Mouse (Mus musculus) CH12.LX (cell line): ENCODE data around the gene Ddx52. TPM values are rescaled to one million over a fixed set of nuclear protein-coding genes. Genes with fewer than 3 reads are reported as not detected.

Source experiments
- DNase-seq: peaks from one replicate; pipeline ENCODE4 v3.0.0-alpha.2; 2013; ENCODE audit errors: extremely low read depth
- H3K27ac ChIP-seq: 2 replicates; pipeline ENCODE4 v1.5.1; 2012; ENCODE audit warnings: low read depth, mild to moderate bottlenecking, control low read depth, moderate library complexity; ENCODE audit not compliant: insufficient read depth
- H3K27me3 ChIP-seq: replicated peaks from 2 replicates; pipeline ENCODE3; 2012; ENCODE audit warnings: inconsistent platforms
- H3K36me3 ChIP-seq, 2 experiments: replicated peaks in 1 of 2; 2 replicates each; pipeline versions ENCODE3 to v1.6.1; 2012; ENCODE audit warnings: inconsistent platforms in 1 of 2, low read length in 1 of 2, mild to moderate bottlenecking in 1 of 2, mixed read lengths in 1 of 2, moderate library complexity in 1 of 2; ENCODE audit not compliant: control insufficient read depth in 1 of 2, insufficient read depth in 1 of 2
- H3K4me1 ChIP-seq, 2 experiments: 2 replicates each; pipeline ENCODE4 v1.6.1; 2012; ENCODE audit warnings: inconsistent platforms in 1 of 2, moderate library complexity in 1 of 2; ENCODE audit not compliant: insufficient read depth in 2 of 2, control insufficient read depth in 1 of 2
- H3K4me2 ChIP-seq: 2 replicates; pipeline ENCODE4 v1.6.1; 2012; ENCODE audit warnings: low read depth, mild to moderate bottlenecking, control low read depth; ENCODE audit not compliant: poor library complexity, insufficient read depth, severe bottlenecking
- H3K4me3 ChIP-seq, 3 experiments: fragments of 150-350 bp in 1 of 3; sonication (generic) in 1 of 3; replicated peaks in 1 of 3; 2 replicates each; pipeline versions ENCODE3 to v1.5.1; 2011 to 2012; ENCODE audit warnings: low read depth in 2 of 3, low read length in 2 of 3, mild to moderate bottlenecking in 2 of 3, moderate library complexity in 2 of 3, control low read depth in 1 of 3, improper control_type of control experiment in 1 of 3, inconsistent platforms in 1 of 3, mixed read lengths in 1 of 3; ENCODE audit not compliant: poor library complexity in 1 of 3
- H3K79me2 ChIP-seq: replicated peaks from 2 replicates; pipeline ENCODE4 v1.6.1; 2012; ENCODE audit warnings: mild to moderate bottlenecking, moderate library complexity; ENCODE audit not compliant: control insufficient read depth, poor library complexity, insufficient read depth, severe bottlenecking; ENCODE audit errors: extremely low read depth
- H3K9ac ChIP-seq: 2 replicates; pipeline ENCODE4 v1.6.1; 2012; ENCODE audit warnings: low read depth, mild to moderate bottlenecking, control low read depth, moderate library complexity; ENCODE audit not compliant: insufficient read depth
- H3K9me3 ChIP-seq: replicated peaks from 2 replicates; pipeline ENCODE3; 2012; ENCODE audit warnings: low read length, inconsistent platforms, mixed read lengths
- BHLHE40 ChIP-seq: IDR thresholded peaks from 2 replicates; pipeline ENCODE4 v1.6.1; 2011; ENCODE audit warnings: mild to moderate bottlenecking, low read depth, low read length, improper control_type of control experiment
- CHD1 ChIP-seq: IDR thresholded peaks from 2 replicates; pipeline ENCODE4 v1.6.1; 2012; ENCODE audit warnings: low read depth, low read length, improper control_type of control experiment, inconsistent platforms
- CTCF ChIP-seq, 2 experiments: IDR thresholded peaks in 1 of 2; conservative IDR thresholded peaks in 1 of 2; 2 replicates each; pipeline ENCODE4 v1.5.1; 2011 to 2012; ENCODE audit warnings: low read depth in 2 of 2, low read length in 2 of 2, improper control_type of control experiment in 1 of 2, inconsistent platforms in 1 of 2, mild to moderate bottlenecking in 1 of 2, moderate library complexity in 1 of 2
- E2F4 ChIP-seq: IDR thresholded peaks from 2 replicates; pipeline ENCODE4 v1.6.1; 2011; ENCODE audit warnings: low read depth, low read length, improper control_type of control experiment; ENCODE audit not compliant: insufficient replicate concordance
- ELF1 ChIP-seq: IDR thresholded peaks from 2 replicates; pipeline ENCODE4 v1.6.1; 2014; ENCODE audit warnings: low read depth, mild to moderate bottlenecking, inconsistent platforms, low read length, improper control_type of control experiment
- EP300 ChIP-seq: IDR thresholded peaks from 2 replicates; pipeline ENCODE4 v1.6.1; 2011; ENCODE audit warnings: low read length, improper control_type of control experiment
- ETS1 ChIP-seq: conservative IDR thresholded peaks from 2 replicates; pipeline ENCODE4 v1.6.1; 2012; ENCODE audit warnings: low read depth, mild to moderate bottlenecking, inconsistent platforms, low read length, improper control_type of control experiment, moderate library complexity
- GABPA ChIP-seq: IDR thresholded peaks from 2 replicates; pipeline ENCODE4 v1.6.1; 2012; ENCODE audit warnings: low read depth, low read length, improper control_type of control experiment, inconsistent platforms; ENCODE audit not compliant: insufficient replicate concordance
- IRF4 ChIP-seq: IDR thresholded peaks from 2 replicates; pipeline ENCODE4 v1.6.1; 2014; ENCODE audit warnings: low read depth, mild to moderate bottlenecking, inconsistent platforms, low read length, improper control_type of control experiment
- JUN ChIP-seq: IDR thresholded peaks from 2 replicates; pipeline ENCODE4 v1.6.1; 2011; ENCODE audit warnings: low read depth, mild to moderate bottlenecking, low read length, improper control_type of control experiment, moderate library complexity; ENCODE audit not compliant: insufficient read depth
- KAT2A ChIP-seq: IDR thresholded peaks from 2 replicates; pipeline ENCODE4 v1.6.1; 2012; ENCODE audit warnings: low read length, improper control_type of control experiment, inconsistent platforms; ENCODE audit not compliant: insufficient replicate concordance
- MAFK ChIP-seq: IDR thresholded peaks from 2 replicates; pipeline ENCODE4 v1.6.1; 2011; ENCODE audit warnings: low read length, improper control_type of control experiment; ENCODE audit not compliant: insufficient replicate concordance
- MAX ChIP-seq: IDR thresholded peaks from 2 replicates; pipeline ENCODE4 v1.6.1; 2011; ENCODE audit warnings: low read length, improper control_type of control experiment
- MEF2A ChIP-seq: IDR thresholded peaks from 2 replicates; pipeline ENCODE4 v1.6.1; 2014; ENCODE audit warnings: low read depth, mild to moderate bottlenecking, inconsistent platforms, low read length, improper control_type of control experiment, borderline replicate concordance
- MXI1 ChIP-seq: IDR thresholded peaks from 2 replicates; pipeline ENCODE4 v1.6.1; 2011; ENCODE audit warnings: mild to moderate bottlenecking, low read depth, low read length, improper control_type of control experiment
- NELFE ChIP-seq: IDR thresholded peaks from 2 replicates; pipeline ENCODE4 v1.6.1; 2011; ENCODE audit warnings: low read depth, low read length, improper control_type of control experiment
- PAX5 ChIP-seq: IDR thresholded peaks from 2 replicates; pipeline ENCODE4 v1.6.1; 2012; ENCODE audit warnings: low read length, inconsistent platforms, mixed read lengths
- POLR2A ChIP-seq: IDR thresholded peaks from 2 replicates; pipeline ENCODE4 v1.6.1; 2011; ENCODE audit warnings: low read depth, mild to moderate bottlenecking, improper control_type of control experiment, low read length
- POLR2AphosphoS2 ChIP-seq: IDR thresholded peaks from 2 replicates; pipeline ENCODE4 v1.6.1; 2011; ENCODE audit warnings: low read depth, low read length, improper control_type of control experiment
- RAD21 ChIP-seq: IDR thresholded peaks from 2 replicates; pipeline ENCODE4 v1.6.1; 2011; ENCODE audit warnings: low read depth, mild to moderate bottlenecking, low read length, improper control_type of control experiment, moderate library complexity
- SIN3A ChIP-seq: IDR thresholded peaks from 2 replicates; pipeline ENCODE4 v1.6.1; 2012; ENCODE audit warnings: low read length, improper control_type of control experiment, inconsistent platforms
- SMC3 ChIP-seq: IDR thresholded peaks from 2 replicates; pipeline ENCODE4 v1.6.1; 2011; ENCODE audit warnings: low read depth, low read length, improper control_type of control experiment
- TBP ChIP-seq: conservative IDR thresholded peaks from 2 replicates; pipeline ENCODE4 v1.6.1; 2011; ENCODE audit warnings: low read depth, low read length, improper control_type of control experiment
- UBTF ChIP-seq: IDR thresholded peaks from 2 replicates; pipeline ENCODE4 v1.6.1; 2012; ENCODE audit warnings: low read depth, mild to moderate bottlenecking, inconsistent platforms, low read length, improper control_type of control experiment, moderate library complexity
- USF1 ChIP-seq: IDR thresholded peaks from 2 replicates; pipeline ENCODE4 v1.6.1; 2014; ENCODE audit warnings: low read depth, mild to moderate bottlenecking, inconsistent platforms, low read length, improper control_type of control experiment
- USF2 ChIP-seq: conservative IDR thresholded peaks from 2 replicates; pipeline ENCODE4 v1.6.1; 2011; ENCODE audit warnings: low read depth, low read length, improper control_type of control experiment
- ZC3H11A ChIP-seq: IDR thresholded peaks from 2 replicates; pipeline ENCODE4 v1.6.1; 2012; ENCODE audit warnings: low read depth, mild to moderate bottlenecking, inconsistent platforms, low read length, improper control_type of control experiment
- ZKSCAN1 ChIP-seq: IDR thresholded peaks from 2 replicates; pipeline ENCODE4 v1.6.1; 2012; ENCODE audit warnings: low read depth, inconsistent platforms, low read length, improper control_type of control experiment, borderline replicate concordance
- ZMIZ1 ChIP-seq: IDR thresholded peaks from 2 replicates; pipeline ENCODE4 v1.6.1; 2012; ENCODE audit warnings: low read depth, mild to moderate bottlenecking, inconsistent platforms, low read length, improper control_type of control experiment
- ZNF384 ChIP-seq: IDR thresholded peaks from 2 replicates; pipeline ENCODE4 v1.6.1; 2012; ENCODE audit warnings: low read depth, low read length, improper control_type of control experiment, inconsistent platforms
- dilution Hi-C: fragments of 300-500 bp; cut with MboI; formaldehyde crosslinking; loops from 2 replicates; pipeline ENCODE4 v1.14.3; 2020; ENCODE audit warnings: low sequenced_read_pairs; ENCODE audit not compliant: extremely low pct_unique_long_range_greater_than_20kb, extremely low pct_ligation_motif_present
- in situ Hi-C: fragments of 300-500 bp; cut with MboI; formaldehyde crosslinking; loops from 3 replicates; pipeline ENCODE4 v1.14.3; 2019; ENCODE audit warnings: low sequenced_read_pairs, low pct_ligation_motif_present, low pct_unique_long_range_greater_than_20kb, mixed read lengths
- polyA plus RNA-seq: library from polyadenylated mRNA; unstranded; fragments of >175 nt; gene quantifications from 2 replicates; pipeline ENCODE4 v1.2.1, GENCODE M21; 2012; ENCODE audit warnings: low read depth; ENCODE audit not compliant: insufficient read length
- total RNA-seq, 2 experiments: library from RNA; depleted of rRNA; stranded (reverse); fragments of 300-350 nt in 1 of 2; fragments of >200 nt in 1 of 2; gene quantifications; 2 replicates each; pipeline ENCODE4 v1.2.3; 2012 to 2014

The Ddx52 gene
- total and polyA plus RNA-seq, 3 experiments: 54.2 to 104 (median 93.7) TPM

DNA sequence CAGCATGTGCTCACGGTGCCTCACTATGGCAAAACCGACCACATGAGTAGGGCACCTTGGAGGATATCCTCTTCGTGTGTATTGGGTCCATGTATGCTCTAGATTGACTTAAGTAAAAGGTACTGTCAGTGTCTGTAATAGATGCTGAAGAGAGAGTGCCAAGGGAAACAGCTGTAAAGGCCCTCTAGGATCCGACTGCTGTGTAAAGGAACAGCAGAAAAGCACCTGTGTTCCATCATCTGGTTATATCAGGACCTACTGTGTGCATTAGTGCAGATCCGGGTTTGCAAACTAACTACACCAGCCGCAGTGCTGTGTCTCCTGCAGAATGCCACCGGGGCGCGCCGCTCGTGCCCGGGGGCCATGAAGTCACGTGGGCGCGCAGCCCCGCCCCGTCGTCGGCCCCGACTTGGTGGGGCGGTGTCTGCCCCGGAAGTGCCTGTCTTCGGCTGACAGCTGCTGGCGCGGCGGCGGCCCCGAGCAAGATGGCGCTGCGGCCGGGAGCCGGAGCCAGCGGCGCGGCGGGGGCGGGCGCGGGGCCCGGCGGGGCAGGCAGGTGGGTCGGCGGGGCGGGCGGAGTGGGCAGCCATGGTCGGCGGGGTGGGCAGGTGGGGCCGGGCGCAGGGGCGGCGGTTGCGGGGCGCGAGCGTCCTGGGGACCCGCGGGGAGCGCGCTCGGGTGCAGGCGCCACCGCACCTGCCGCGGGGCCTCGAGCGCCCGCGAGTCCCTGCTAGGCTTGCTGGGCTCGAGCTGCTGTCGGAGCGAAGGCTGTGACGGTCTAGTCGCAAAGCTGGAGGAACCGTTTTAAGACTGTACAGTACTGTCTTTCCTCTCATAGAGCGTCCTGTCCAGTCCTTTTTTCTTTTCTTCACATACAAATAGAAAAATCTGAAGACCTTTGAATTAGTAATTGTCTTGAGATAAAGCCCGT is 22.4 kb downstream of the Ddx52 start, which contains the start of gene Synrg (continued):
- TF ChIP-seq POLR2AphosphoS2 (peak; percentile 95), PAX5 (no peak), CTCF (conservative IDR thresholded peaks at IDR 0.05 in 1 of 2, IDR thresholded peaks at IDR 0.05 in 1 of 2; ENCODE audit: low read depth in 2 of 2, low read length in 2 of 2) (no peak), SIN3A (peak; percentile 71), UBTF (peak; percentile 54; the same call in 1 of the 2 replicates), CHD1 (no peak; the same call in 1 of the 2 replicates), IRF4 (0 out of 2 replicates have a peak, but pooled peaks have one; percentile 27), NELFE (peak; percentile 70; the same call in 1 of the 2 replicates), POLR2A (peak; percentile 80), ZKSCAN1 (peak; percentile 92), ELF1 (peak; percentile 97), GABPA (no peak), ZC3H11A (no peak), ZMIZ1 (peak; percentile 75; the same call in 1 of the 2 replicates), USF2 (peak; percentile 91), USF1 (peak; percentile 97), ETS1 (no peak; the same call in 1 of the 2 replicates), BHLHE40 (peak; percentile 95), MEF2A (peak; percentile 49; the same call in 1 of the 2 replicates), MAX (peak; percentile 96), JUN (no peak), MAFK (no peak), E2F4 (no peak)

DNA sequence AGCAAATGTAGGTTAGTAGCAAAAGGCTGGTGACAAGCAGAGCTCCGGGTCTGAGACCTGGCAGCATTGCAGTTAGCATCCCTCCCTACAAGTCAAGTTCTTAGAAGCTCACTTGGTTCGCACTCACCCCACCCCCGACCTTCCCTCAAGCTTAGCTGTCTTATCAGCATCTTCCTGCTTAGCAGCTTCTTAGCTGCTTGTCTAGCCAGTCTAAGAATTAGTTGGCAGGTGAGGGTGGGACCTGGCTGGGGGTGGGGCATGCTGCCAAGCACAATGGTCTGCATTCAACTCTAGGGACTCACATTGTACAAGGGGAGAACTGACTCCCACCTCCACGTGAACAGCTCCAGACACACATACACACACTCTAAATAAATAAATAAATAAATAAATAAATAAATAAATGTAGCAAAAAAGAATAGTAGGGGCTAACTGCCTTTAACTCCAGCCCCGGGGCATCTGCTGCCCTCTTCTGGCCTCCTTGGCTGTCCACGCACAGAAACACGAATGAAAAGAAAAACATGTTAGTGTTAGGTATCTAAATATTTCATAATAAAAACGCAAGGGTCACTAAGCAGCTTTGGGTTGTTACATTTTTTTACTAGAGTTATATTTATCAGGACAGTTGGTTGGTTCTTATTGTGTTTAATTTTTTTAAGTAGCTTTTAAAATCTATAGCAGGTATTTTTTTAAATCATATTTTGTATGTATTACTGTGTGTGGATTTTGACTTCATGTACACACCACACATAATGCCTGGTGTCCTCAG is 25.8 kb downstream of the Ddx52 start:
- H3K79me2 ChIP-seq: 0 out of 2 replicates have a peak, but pooled peaks cover 2% of the 10 kb centered on the region
- peaks cover 3 to 45% of the 10 kb centered on the region in 2 experiments; a peak in 3 of 4 replicates for H3K4me1 ChIP-seq
- peaks cover 8 to 40% of the 10 kb centered on the region in 2 experiments for H3K36me3 ChIP-seq
- H3K4me3 ChIP-seq: no peak overlapping the region
- H3K9ac ChIP-seq: no peak overlapping the region
- H3K4me2 ChIP-seq: no peak overlapping the region
- H3K27me3 ChIP-seq: no peaks in the 10 kb centered on the region
- in situ Hi-C loops: no loop called here
- no peaks in the 10 kb centered on the region for H3K9me3 ChIP-seq
- H3K27ac ChIP-seq: no peak overlapping the region
- DNase-seq: no peak
- TF ChIP-seq ZKSCAN1 (no peak), USF1 (no peak), SMC3 (no peak; the same call in 1 of the 2 replicates), UBTF (no peak), PAX5 (no peak), MAFK (no peak), EP300 (no peak), KAT2A (no peak), ZC3H11A (no peak), ZNF384 (no peak), TBP (no peak), POLR2A (no peak), CTCF (conservative IDR thresholded peaks at IDR 0.05 in 1 of 2, IDR thresholded peaks at IDR 0.05 in 1 of 2; ENCODE audit: low read depth in 2 of 2, low read length in 2 of 2) (peak in 1 of 2 experiments; percentile 55; a peak in 2 of 4 replicates), ETS1 (no peak), MXI1 (no peak), POLR2AphosphoS2 (no peak), ELF1 (no peak), RAD21 (peak; percentile 8)
- dilution Hi-C loops: no loop called here
